Mouse (Mus musculus) kidney, adult 11 months (tissue): ENCODE data around the gene Galr2.

Source experiments
- DNase-seq: peaks from one replicate; pipeline ENCODE4 v3.0.0; 2022

Gene Galr2

DNA sequence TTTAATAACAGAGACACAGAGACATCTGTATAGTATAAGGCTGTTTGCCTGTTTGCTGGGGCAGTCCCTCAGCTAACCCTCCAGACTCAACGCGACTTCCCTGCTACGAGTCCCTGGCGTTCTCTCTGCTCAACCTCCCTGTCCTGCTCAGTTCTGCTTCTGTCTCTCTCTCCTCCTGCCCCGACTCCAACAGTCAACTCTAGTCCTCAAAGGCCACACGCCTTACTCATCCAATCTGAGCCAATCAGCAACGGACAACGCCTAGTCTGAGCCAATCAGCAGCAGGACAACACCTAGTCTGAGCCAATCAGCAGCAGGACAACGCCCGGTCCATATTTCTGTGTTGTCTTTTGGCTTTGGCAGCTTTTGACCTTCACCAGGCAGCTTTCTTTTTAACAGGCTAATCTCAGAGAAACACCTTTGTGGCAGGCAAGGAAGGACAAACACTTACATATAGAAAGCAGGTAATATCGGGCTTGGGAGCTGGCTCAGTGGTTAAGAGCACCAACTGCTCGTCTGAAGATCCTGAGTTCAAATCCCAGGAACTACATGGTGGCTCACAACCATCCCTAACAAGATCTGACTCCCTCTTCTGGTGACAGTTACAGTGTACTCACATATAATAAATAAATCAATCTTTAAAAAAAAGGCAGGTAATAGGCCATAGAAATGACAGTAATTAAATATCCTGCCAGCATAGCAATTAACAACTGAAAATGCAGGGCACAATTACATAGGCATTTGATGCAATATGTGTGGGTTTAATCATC, 27.2 kb downstream of the Galr2 start:
- no peak for DNase-seq

DNA sequence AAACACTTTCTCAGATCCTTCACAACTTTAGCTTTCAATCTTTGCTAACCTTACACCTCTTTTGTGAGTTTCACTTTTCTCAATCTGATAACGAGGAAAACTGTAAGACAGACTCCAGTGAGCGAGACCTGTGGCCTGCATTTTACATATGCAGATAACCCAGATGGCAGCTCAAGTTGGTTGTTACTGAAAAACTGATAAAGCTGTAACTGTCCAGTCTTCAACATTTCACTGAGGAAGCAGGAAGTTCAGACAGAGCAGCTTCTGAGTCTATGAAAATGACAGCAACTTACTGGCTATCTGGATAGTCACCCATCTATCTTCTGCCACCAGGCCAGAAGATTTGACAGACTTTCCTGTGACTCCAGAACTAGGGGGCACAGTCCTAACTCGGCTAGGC, 28.9 kb downstream of the Galr2 start:
- no peak for DNase-seq

DNA sequence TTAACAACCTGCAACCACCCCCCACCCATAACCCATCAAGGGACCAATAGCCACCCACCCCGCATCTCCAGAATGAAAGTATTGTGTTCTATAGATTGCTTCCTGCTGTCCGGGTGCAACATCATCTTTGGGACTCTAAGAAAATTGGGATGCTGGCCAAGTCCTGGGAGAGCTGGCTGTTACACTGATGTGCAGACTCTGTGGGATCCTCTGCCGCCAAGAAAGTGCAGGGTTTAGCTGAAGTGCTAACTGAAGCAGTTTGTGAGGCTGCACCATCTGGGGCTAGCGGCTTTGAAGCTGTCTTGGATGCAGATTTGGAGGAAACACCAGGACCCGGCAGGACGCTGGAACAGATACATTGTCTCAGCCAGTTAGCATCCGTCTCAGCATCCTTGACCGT, 30.4 kb downstream of the Galr2 start:
- DNase-seq, result no peak

DNA sequence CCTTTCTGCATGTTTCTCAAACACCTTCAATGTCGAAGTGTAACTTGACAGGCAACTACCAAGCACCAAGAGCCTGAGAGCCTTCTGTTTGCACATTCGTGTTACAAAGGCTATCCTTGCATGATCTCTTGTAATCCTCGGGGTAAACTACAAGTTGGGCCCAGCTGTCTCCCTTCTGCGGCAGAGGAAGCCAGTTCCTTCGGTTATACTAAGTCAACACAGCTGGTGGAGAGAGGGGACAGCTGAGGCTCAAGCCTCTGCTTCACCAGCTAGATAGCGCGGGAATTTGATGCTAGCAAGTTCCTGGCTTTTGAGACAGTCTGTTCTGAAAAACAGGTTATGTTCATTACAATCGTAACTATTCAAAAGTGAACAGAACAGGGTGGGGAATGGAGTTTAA, 31.6 kb downstream of the Galr2 start:
- no peak for DNase-seq

DNA sequence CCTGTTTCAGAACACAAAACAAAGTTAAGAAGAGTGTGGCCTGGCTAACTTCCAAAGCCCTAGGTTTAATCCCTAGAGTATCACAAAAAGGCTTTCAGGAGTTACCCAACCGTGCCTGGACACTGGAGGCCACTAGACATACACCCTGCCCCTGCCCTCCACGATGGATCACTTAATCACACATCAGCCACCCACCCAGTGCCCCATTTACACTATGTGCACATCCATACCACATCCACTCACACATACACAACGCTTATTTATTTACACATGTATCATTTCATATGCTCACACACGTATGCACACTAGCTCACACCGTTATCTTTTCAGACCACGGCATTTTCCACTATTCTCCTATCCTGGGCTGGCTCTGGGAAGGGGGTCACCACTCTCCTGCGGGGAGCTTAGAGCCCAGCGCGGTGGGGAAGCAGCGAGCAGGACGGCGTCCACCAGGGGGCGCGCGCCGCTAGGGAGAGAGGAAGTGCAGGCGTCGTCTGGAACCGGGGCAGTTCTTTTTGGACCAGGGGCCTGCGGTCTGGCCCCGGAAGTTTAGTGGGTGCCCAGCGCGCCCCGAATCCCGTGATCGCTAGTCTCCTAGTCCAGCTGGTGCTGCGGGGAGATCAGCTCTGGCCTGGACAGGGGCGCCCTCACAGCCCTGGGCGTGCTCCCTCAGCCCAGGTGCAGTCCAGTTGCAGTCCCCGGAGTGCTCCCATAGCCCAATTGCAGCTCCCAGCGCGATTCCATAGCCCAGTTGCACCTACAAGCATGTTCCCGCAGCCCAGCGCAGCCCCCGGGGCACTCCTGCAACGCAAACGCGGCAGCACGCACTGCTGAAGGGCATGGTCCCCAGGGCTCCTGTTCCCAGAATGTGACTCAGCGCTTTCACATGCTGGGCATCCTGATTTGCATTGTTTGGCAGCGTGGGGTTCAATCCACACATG, 38.2 kb downstream of the Galr2 start:
- DNase-seq, result peak; percentile 58

DNA sequence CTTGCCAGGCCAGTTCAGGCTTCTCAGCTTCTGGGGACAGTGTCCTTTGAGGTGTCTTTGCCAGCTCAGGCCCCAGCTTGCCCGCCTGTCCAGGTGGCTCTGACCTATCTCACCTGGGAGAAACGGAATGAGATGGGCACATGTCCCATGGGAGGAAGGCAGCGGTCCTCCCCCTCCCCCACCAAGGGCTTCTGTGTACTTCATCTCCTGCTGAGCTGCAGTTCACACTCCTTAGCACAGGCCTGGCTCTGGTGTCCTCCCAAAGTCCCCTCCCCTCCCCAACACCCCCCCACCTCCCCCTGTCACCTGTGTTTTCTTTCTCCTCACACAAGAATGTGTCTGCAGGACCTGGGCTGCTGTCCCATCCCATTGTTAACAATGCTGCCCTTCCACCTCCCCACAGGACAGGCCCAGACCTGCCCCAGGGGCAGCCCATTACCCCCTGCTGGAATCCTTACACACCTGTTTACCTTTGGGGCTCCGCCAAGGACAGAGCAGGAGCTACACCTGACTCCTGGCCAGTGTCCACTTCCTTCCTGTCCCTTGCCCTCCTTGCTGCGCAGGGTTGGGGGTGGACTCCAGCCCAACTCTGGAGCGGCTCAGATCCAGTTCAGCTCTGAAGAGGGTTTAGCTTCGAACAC, 46.3 kb downstream of the Galr2 start:
- no peak for DNase-seq

DNA sequence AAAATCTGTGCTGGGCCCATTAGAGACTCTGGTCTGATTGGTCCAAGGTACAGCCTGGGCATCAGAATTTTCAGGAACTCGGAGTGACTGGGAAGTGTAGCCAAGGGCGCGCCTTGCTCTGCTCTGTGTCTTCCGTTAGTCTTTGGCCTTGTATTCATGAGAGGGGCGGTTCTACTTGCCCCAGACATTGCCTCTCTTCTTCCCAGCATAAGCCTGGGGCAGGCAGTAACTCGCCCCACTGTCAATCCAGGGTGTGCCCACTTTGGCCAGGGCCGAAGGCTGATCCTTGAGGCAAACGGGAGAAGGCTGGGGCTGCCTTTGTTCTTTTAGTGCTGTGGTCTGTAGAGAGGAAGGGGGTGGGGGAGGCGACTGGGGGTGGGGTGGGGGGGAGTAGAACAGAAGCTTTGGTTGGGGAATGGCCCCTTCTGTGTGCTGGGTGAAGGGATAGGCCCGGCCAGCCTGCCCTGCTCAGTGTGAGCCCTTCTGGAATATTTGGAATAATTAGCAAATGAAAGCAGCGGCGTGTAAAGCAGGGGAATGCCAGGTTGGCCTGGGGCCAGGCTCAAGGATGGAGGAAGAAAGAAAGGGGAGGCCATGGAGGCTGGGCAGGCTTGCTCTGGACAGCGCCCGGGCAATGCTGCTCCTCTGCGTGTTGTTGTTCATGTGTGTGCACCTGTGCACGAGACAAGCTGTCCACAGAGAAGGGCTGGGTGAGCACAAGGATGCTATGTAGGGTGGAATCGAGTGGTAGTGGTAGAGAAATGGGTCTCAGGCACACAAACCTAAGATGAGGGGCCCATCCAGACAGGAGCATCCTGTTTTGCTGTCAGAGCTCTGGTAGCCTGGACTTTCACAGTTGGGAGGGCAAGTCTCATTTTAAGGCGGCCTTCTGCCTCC, 48.8 kb downstream of the Galr2 start:
- DNase-seq, result peak; percentile 39

DNA sequence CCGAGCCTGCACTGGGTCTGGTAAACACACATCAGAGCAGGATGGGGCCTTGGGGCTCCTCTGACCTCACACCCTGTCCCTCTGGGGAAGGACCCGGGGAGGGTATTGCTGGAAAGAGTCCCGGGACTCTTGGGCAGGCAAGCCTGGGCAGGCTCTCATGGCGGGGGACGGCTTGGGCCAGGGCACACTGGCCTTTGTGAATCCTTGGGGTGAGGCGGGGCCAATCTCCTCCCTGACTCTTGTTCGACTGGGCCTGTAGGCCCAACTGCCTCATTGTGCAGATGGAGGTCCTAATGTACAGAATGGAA, 49.4 kb downstream of the Galr2 start:
- no peak for DNase-seq

DNA sequence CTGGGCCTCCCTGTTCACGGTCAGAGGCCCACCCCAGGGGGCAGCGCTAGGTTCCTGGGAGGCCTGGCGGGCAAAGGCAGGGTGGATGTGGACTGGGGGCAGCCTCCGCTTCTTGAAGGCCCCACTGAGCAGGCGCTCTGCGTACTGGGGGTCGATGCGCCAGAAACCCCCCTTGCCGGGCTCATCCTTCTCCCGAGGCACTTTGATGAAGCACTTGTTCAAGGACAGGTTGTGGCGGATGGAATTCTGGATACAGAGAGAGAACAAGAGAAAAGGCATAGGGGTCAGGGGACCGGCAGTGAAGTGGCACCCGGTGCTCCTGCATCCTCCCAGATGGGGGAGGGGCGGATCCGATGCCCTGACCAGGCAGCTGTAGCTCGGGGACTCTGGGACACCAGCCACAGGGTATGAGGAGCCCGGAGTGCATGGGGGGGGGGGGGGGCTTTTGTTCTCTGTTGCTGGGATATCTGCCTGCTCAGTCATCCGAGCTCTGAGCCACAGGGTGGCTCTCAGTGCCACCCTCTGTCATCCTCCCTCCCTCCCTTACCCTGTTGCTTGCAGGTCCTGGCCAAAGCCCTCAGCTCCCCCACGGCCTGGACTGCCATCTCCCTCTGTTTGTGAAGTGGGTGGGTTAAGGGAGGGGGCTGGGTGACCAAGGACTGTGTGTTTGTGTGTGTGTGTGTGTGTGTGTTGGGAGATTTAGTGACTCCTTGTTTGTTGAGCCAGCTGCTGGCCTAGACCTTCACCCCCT, 51.7 kb downstream of the Galr2 start:
- no peak for DNase-seq

DNA sequence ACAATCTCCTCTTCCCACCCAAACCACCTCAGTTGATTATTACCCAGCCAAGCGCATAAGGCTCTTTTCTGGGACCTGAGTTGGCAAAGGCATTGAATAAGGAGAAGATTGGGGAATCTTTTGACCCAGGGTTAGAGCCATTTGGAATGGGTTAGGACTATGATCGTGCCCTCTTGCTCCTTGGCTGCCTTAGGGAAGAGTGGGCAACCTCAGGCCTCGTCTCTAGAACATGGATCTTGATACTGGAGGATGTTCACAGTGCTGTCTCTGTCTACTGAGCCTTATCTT, 52.2 kb downstream of the Galr2 start:
- peak; percentile 41 for DNase-seq
